Mouse (Mus musculus): ENCODE data around the gene Osr1. TPM values are rescaled to one million over a fixed set of nuclear protein-coding genes. Genes with fewer than 3 reads are reported as not detected.

Osr1 gene
- polyA plus RNA-seq (2015; fragmentation: Nextera tagmentation; extraction: Ambion mirVana) = 28.7 and 34.8 TPM in 2 replicates

DNA sequence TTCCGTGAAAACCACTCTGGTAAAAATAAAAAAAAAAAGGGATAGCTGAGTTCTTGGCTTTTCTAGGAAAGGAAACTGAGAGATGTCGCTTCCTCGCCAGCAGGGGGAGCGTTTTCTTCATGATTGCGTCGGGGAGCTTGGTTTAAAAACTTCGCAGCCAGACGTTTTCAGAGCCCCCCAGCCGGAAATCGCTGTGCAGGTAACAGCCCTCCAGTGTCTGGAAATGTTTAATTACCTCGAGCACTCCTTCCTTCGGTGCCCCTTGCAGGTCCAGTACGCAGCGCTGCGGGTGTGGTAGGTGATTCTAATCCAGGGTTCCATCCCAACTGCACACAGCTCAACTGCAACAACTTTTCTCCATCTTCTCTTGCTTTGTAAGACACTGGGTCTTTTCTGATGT is at the start of gene Osr1:
Gene Osr1 (plus strand): TSS at position 146 of the 400 bp plus-strand sequence.

All from adrenal gland, postnatal 0 days (tissue).